Mouse (Mus musculus) skeletal muscle tissue, adult 2 months (tissue): ENCODE measurements at regions not wholly inside any gene's neighbourhood (a gene's known extent, or its start where the extent isn't known, plus 50 kb on each side); places are given as distances from the start of the nearest gene placed in this dataset.
A peak's percentile ranks its signal among the peaks of the same experiment; 100 is the strongest.

ENCODE experiments used
- DNase-seq: peaks from one replicate; pipeline ENCODE4 v3.0.0-alpha.2; 2012; ENCODE audit warnings: low read depth, low spot score

DNA sequence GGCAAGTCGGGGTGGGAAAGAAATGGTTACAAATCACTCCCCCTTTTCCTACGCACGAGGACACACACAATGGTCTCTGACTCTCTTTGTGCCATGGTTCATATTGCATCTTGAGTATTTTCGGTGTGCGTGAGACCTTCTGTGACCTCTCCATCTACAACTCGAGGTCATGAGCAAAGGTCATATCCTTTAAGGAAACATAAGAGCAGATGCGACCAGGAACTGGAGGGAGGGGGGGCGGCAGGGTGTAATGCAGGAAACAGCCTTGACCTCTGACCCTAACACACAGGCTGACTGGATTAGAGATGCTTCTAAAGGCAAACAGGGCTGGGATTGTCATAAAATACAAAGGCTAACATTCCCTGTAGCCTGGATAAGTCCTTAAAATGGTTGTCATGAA lies 450.7 kb upstream of the Gm10131 start:
- peak; percentile 4 for DNase-seq

- DNase-seq = no peak
Measured at GRCm38 (mm10) chr8:34549786-34550185, 438.2 kb upstream of the Gm10131 start.

GRCm38 (mm10) chr8:34546815-34547214 lies 435.3 kb upstream of the Gm10131 start:
- no peak for DNase-seq

GRCm38 (mm10) chr8:34542361-34543038 lies 431.0 kb upstream of the Gm10131 start:
- DNase-seq = no peak

- no peak for DNase-seq
Measured at GRCm38 (mm10) chr8:34539232-34539631, 427.7 kb upstream of the Gm10131 start.

GRCm38 (mm10) chr8:34535434-34535833 lies 423.9 kb upstream of the Gm10131 start:
- DNase-seq = no peak

DNA sequence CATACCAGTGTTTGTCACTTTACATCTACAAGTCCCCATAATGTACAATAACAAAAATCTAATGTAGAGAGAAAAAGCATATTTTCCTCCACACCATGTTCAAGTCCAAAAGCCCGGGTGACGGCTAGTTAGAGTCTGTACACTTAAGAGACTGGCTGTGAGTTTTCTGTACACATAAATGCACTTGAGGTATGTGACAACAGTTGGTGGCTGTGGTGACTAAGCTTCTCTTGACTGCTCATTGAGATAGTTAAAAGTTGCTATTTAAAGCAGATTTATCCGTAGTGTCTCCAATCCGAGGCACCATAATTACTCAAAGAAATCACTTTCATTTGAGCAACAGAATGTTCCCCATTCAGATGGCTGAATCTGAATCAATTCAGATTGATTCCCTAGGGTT lies 421.9 kb upstream of the Gm10131 start:
- DNase-seq = no peak

DNA sequence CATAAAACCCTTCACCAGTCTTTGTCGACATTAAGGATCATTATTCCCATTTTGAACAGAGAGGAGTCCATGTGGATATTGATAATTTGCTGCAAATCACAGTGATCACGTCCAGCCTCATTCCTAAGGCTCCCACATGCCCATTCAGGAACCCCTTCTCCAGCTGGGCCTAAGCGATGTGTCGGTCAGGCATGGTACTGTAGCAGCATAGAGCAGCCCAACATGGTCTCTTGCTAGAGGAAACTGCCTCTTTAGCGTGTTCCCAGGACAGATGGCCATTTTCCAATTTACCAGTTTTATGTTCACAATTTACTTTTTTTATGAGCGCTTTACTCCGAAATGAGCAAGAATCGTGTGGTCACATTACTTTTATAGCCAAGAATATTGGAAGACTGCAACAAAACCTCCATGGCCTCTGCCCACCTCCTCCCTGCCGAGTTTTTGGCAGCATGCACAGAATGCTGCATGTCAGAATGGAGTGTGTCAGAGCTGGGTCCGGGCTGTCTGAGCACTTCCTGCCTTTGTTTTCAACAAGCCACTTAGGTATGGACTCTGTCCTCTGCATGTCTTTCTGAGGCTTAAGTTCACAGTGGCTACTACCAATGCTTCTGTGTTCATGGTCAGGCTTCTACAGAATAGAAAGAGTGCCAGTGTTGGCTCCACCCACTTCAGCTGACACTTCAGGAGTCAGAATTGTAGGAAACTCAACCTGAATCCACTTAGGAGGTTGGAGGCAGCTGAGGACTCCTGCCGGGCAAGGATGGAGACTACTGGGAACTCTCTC lies 419.6 kb upstream of the Gm10131 start:
- no peak for DNase-seq

- no peak for DNase-seq
Measured at GRCm38 (mm10) chr8:34530046-34530445, 418.5 kb upstream of the Gm10131 start.

GRCm38 (mm10) chr8:34529452-34529851 lies 417.9 kb upstream of the Gm10131 start:
- no peak for DNase-seq

- DNase-seq = no peak
Measured at GRCm38 (mm10) chr8:34528213-34528612, 416.7 kb upstream of the Gm10131 start.

DNA sequence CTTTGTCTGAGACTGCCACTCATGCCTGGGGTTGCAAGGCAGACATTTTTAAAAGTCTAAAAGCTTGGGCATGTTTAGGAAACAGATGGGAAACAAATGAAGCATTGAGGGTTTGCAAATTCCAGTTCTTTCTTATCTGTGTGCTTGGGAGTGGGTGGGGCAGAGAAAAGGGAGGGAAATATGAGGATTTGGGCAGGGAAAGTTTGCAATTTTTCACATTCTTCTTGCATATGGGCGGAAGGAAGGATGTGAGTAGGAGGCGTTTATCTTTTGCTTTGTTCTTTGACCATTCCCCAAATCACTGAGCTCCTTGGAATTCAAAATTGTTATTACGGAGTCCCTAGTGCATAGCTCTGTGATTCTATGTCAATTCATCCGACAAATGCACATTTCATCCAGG lies 413.7 kb upstream of the Gm10131 start:
- DNase-seq = no peak

- DNase-seq = no peak
Measured at GRCm38 (mm10) chr8:34523849-34524248, 412.3 kb upstream of the Gm10131 start.

- DNase-seq = no peak
Measured at GRCm38 (mm10) chr8:34521316-34521715, 409.8 kb upstream of the Gm10131 start.

GRCm38 (mm10) chr8:34520664-34521063 lies 409.1 kb upstream of the Gm10131 start:
- DNase-seq = no peak

DNA sequence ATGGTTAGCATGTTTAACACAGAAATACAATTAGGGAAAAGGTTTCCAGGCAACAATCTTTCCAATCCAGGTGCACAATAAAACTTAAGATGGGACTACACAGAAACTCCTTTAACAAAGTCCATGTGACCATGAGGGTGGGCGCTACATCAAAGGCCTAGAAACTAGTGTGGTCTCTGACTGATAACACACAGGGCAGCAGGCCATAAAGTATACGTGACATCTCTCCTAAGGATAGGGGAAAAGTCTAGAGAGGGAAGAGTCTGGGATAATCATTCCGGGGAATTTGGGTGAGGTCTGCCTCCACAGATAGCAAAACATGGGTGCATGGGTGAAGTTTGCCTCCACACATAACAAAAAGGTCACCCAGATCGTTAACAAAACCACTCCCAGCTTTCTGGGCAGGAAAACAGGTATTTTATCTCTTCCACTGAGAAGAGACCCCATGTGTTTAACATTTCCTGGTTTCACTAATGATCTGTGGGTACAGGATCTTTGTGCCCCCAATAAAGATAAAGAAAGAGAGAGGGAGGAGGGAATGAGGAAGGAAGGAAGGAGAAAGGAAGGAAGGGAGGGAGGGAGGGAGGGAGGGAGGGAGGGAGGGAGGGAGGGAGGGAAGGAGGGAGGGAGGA lies 402.0 kb upstream of the Gm10131 start:
- DNase-seq = no peak

DNA sequence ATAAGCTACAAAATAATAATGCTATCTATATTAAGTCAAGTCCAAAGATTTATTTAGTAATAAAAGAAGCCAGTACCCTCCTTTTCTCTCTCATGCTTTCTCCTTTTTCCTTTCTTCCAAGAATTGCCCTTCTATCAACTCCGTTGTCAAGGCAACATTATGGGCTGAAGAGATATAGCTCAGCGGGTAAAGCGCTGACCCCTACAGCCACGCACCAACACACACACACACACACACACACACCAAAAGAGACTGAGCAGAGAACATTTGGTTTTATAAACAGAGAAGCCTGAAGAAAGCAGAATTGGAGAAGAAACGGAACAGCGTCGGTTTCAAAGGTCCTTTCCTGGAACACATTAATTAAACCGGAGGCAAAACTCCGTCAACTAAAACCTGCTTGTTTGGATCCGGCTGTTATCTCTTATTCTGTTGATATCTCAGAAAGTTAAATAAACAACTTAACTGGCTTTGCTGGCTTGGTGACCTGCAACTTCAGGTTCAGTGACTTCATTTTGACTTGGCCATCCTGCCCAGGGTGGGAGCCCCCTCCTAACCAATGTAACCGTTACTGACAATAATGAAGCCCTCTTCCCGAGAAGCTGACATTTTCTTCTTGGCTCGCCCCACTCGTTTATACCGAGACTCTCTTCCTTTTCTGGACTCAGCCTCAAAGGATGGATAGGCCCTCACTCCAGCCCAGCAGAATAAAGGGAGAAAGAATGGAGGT lies 394.5 kb upstream of the Gm10131 start:
- DNase-seq = no peak

- DNase-seq = no peak
Measured at GRCm38 (mm10) chr8:34505102-34505501, 393.6 kb upstream of the Gm10131 start.

DNA sequence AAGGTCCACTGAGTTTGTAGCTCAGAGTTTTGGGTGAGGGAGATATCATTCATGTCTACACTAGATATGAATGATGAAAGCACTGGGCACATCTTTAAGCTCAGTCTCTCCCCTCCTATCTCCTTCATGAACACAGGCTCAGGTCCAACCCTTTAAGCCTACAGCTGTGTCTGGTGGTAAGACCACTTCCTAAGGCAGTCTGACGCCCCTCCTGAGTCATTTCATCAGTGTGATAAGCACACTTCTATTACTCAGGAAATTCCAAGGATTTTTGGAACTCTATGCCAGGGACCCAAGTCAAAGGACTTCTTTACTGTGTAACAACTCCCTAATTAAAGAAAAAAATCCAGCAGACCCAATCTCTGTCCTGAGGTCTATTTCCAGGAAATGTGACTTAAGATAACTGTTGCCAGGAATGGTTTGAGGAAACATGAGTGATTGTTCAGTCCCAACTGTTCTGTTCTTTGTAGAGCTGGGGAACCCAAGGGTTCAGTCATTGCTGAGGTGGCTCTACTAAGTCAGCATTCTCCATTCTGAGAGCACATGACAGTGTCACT lies 391.1 kb upstream of the Gm10131 start:
- no peak for DNase-seq

DNA sequence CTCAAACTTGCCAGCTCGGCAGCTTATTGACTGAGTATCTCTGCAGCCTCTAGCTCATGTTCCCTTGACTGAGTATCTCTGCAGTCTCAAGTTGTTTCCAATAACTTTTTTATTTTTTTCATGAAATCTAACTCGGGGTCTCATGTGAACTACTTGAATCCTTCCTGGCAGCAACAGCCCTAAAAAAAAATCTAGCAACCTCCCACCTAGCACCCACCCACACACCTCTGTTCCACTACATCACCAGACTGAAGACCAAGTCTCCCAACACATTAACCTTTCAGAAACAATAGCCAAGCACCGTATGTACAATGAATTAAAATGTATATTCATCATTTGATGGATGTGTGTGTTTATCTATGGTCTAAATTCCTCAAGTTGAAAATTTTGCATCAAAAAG lies 387.7 kb upstream of the Gm10131 start:
- no peak for DNase-seq

DNA sequence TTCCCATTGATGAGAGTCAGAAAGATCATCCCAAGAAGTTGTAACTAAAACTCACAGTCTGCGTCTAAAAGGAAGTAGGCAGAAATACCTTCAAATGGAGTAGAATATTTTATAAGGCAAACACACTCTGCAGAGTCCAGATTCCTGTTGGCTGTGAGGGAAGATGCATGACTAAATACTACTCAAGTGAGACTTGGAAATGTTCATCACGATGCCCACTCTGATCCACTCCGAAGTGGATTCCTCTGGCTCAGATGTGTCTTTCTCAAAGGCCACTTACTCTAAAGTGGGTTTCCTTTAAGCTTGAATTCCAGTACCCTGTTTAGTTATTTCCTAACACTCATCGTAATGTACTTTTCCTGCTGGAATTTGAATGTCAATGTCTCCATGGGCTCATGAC lies 385.2 kb upstream of the Gm10131 start:
- no peak for DNase-seq

GRCm38 (mm10) chr8:34495974-34496373 lies 384.4 kb upstream of the Gm10131 start:
- no peak for DNase-seq
